Mouse (Mus musculus) cortical plate, adult 2 months (tissue): ENCODE results near the gene Obscn. TPM values are rescaled to one million over a fixed set of nuclear protein-coding genes. Genes with fewer than 3 reads are reported as not detected.

ENCODE experiments used
- H3K27ac ChIP-seq: fragments of 200-500 bp; 2 replicates; pipeline ENCODE4 v1.5.1; 2012; ENCODE audit warnings: low read length, control low read depth, inconsistent platforms; ENCODE audit not compliant: insufficient read depth
- H3K4me1 ChIP-seq: fragments of 200-500 bp; 2 replicates; pipeline ENCODE4 v1.6.1; 2011; ENCODE audit warnings: low read length; ENCODE audit not compliant: control insufficient read depth, insufficient read depth
- H3K4me3 ChIP-seq: fragments of 200-500 bp; 2 replicates; pipeline ENCODE4 v1.5.1; 2011; ENCODE audit warnings: mild to moderate bottlenecking, low read length, control low read depth; ENCODE audit not compliant: insufficient read depth
- CTCF ChIP-seq: fragments of 200-500 bp; IDR thresholded peaks from 2 replicates; pipeline ENCODE4 v1.5.1; 2011; ENCODE audit warnings: mild to moderate bottlenecking, control low read depth, low read length; ENCODE audit not compliant: insufficient read depth; ENCODE audit errors: extremely low read depth
- POLR2A ChIP-seq: fragments of 200-500 bp; IDR thresholded peaks from 2 replicates; pipeline ENCODE4 v1.6.1; 2011; ENCODE audit warnings: mild to moderate bottlenecking, low read length, control low read depth; ENCODE audit not compliant: insufficient read depth; ENCODE audit errors: extremely low read depth
- polyA plus RNA-seq: library from polyadenylated mRNA; depleted of rRNA; stranded (reverse); fragments of >200 nt; gene quantifications from 2 replicates; pipeline ENCODE4 v1.2.3, GENCODE M21; 2012

The Obscn gene
- polyA plus RNA-seq, 1 experiment = 2.2 TPM

- Histone ChIP-seq H3K27ac (no peak overlapping the region), H3K4me3 (no peak overlapping the region), H3K4me1 (peaks cover 1% of the 10 kb centered on the region; the same call in 1 of the 2 replicates)
- no peak for TF ChIP-seq POLR2A
- no peak for TF ChIP-seq CTCF
These were observed 13.1 kb upstream of the Obscn start for GRCm38 (mm10) chr11:59149302-59149701.

GRCm38 (mm10) chr11:59142962-59143361, 6.8 kb upstream of the Obscn start:
- H3K27ac ChIP-seq = no peak overlapping the region
- H3K4me3 ChIP-seq = no peak overlapping the region
- H3K4me1 ChIP-seq = peaks cover 1% of the 10 kb centered on the region; the same call in 1 of the 2 replicates
- TF ChIP-seq POLR2A = no peak

DNA sequence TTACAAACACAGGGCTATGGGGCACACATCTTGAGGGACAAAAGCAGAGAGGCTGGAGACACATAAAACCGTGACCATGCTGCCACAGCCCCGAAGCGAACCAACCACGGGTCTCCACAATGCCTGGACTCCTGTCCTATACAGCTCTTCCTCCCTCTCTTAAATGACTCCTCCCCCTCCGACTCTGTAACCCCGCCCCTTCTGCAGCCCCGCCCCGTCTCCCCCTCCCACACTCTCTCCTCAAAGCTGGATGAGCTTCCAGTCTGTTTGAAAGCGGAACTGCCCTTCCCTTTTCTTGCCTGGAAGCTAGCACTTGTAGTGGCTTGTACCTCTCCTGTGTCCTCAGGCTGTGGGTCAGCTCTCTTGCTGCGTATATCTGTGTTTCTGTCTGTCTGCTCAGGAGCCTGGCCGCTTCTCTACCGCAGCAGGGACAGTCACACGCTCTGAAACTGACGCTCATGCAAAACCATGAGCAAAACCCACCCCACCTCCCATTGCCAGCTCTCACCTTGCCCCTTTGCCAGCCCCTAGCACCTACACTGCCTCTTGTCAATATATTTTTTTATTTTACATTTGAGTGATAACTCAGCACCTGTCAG, 5.7 kb upstream of the Obscn start:
- no peak overlapping the region for H3K4me3 ChIP-seq
- no peak for TF ChIP-seq CTCF
- no peak for TF ChIP-seq POLR2A
- no peak overlapping the region for H3K27ac ChIP-seq
- no peaks in the 10 kb centered on the region for H3K4me1 ChIP-seq

DNA sequence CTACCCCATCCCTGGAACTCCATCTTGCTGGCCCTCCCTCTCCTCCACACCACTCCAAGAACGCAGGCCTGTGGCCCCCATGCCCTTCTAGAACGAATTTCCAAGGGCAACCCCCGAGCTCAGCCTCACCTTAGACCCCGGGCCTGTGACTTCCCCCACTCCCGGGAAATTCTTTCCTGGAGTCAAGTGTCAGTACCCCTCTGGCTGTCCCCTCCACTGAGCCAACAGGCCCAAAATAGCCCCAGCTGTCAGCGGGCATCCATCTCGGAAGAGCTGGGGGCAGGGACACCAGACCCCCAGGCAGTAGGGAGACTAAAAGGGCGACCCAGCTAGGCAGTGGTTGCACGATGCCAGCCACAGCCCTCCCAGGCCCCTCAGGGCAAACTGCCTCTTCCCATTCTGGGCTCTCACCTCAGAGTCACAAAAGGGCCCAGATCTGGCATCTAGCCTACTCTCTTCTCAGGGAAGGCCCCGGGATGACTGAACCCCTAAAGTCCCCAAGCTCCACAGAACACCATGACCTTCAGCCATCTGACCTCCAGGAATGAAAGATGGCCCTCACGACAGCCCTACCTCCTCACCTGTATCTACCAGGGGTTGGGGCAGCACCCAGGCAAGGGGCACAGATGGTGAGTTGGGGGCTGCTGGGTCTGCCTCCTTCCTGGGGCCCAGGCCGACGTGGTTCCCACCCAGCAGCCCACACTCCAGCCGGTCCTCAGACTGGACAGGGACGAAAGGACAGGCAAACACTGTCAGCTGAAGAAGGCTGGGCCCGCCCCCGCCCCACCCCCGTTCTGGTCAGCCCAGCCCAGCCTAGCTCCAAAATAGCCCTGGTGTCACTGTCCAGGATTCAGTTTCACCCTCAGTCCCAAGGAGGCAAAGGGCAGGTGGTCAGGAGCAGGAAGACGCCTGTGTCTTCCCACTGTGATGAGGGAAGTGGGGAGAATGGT, 2.6 kb upstream of the Obscn start:
- TF ChIP-seq CTCF = no peak
- no peak for TF ChIP-seq POLR2A
- H3K4me1 ChIP-seq = no peaks in the 10 kb centered on the region
- H3K27ac ChIP-seq = no peak overlapping the region
- no peak overlapping the region for H3K4me3 ChIP-seq

DNA sequence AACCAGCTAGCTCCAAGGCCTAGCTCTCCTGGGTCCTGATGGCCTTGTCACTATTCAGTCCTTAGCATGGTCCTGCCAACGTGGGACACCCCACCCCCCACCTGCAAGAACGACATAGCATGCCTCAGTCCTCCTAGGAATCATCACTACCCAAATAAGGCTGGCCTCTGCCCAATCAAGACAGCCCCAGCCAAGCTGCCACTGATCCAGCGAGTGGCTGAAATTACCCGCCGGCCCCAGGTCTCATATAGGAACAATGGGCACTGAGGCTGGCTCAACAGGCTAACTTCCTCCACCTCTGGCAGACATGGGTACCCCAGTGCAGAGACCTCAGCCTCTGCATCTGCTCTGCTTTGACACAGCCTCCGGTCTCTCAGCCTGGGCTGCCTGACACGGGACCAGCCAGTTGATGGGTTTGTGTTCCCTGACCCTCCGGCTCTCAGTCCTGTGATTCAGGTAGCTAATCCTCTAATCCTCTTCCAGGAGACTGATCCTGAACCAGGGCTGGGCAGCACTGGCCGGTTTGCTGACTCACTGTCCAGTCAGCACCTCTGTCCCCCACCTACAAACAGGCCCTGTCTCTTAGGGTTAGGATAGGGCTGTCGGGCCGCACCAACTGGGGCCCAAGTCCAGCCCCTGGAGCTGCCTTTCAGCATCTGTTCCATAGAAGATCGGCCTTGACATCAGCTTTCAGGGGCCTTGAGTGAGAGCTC, 948 bp upstream of the Obscn start:
- no peak for TF ChIP-seq POLR2A
- TF ChIP-seq CTCF = no peak
- no peak overlapping the region for H3K27ac ChIP-seq
- H3K4me3 ChIP-seq = no peak overlapping the region
- H3K4me1 ChIP-seq = no peaks in the 10 kb centered on the region

GRCm38 (mm10) chr11:59135051-59135820, 966 bp downstream of the Obscn start:
- Histone ChIP-seq H3K27ac (no peak overlapping the region), H3K4me1 (no peaks in the 10 kb centered on the region), H3K4me3 (no peak overlapping the region; the same call in 1 of the 2 replicates)
- TF ChIP-seq CTCF (no peak), POLR2A (no peak)

GRCm38 (mm10) chr11:59134373-59134997, 1.7 kb downstream of the Obscn start:
- no peaks in the 10 kb centered on the region for H3K4me1 ChIP-seq
- H3K4me3 ChIP-seq = no peak overlapping the region
- no peak for TF ChIP-seq POLR2A
- no peak for TF ChIP-seq CTCF
- no peak overlapping the region for H3K27ac ChIP-seq

- no peak overlapping the region for H3K4me3 ChIP-seq
- H3K27ac ChIP-seq = no peak overlapping the region
- no peaks in the 10 kb centered on the region for H3K4me1 ChIP-seq
- TF ChIP-seq POLR2A (no peak), CTCF (no peak)
These were observed 4.1 kb downstream of the Obscn start for GRCm38 (mm10) chr11:59132065-59132464.
